Mouse (Mus musculus): ENCODE measurements around the gene Neil1. TPM values are rescaled to one million over a fixed set of nuclear protein-coding genes. Genes with fewer than 3 reads are reported as not detected.

Neil1 gene
- total RNA-seq, 1 experiment from 2014 or later, result 15.4 TPM

GRCm38 (mm10) chr9:57141417-57142353 lies 6.4 kb downstream of the Neil1 start:
- ATAC-seq (ENCODE audit: extremely low read depth, insufficient number of reproducible peaks, low FRiP score, poor library complexity, severe bottlenecking), result no peak

GRCm38 (mm10) chr9:57139571-57139970 lies 8.5 kb downstream of the Neil1 start:
- no peak for ATAC-seq (ENCODE audit: extremely low read depth, insufficient number of reproducible peaks, low FRiP score, poor library complexity, severe bottlenecking)

- ATAC-seq (ENCODE audit: extremely low read depth, insufficient number of reproducible peaks, low FRiP score, poor library complexity, severe bottlenecking), result no peak
Measured at GRCm38 (mm10) chr9:57139110-57139509, 9.0 kb downstream of the Neil1 start.

GRCm38 (mm10) chr9:57138507-57138906 lies 9.6 kb downstream of the Neil1 start:
- ATAC-seq (ENCODE audit: extremely low read depth, insufficient number of reproducible peaks, low FRiP score, poor library complexity, severe bottlenecking), result no peak

GRCm38 (mm10) chr9:57137777-57138176 lies 10.3 kb downstream of the Neil1 start:
- no peak for ATAC-seq (ENCODE audit: extremely low read depth, insufficient number of reproducible peaks, low FRiP score, poor library complexity, severe bottlenecking)

GRCm38 (mm10) chr9:57137246-57137645 lies 10.9 kb downstream of the Neil1 start:
- no peak for ATAC-seq (ENCODE audit: extremely low read depth, insufficient number of reproducible peaks, low FRiP score, poor library complexity, severe bottlenecking)

- ATAC-seq (ENCODE audit: extremely low read depth, insufficient number of reproducible peaks, low FRiP score, poor library complexity, severe bottlenecking), result peak; percentile 92
Measured at GRCm38 (mm10) chr9:57130577-57131433, 17.3 kb downstream of the Neil1 start, which contains the start of gene Man2c1. TSS of gene Man2c1 (plus strand) at chr9:57130690.

GRCm38 (mm10) chr9:57129641-57130040 lies 18.5 kb downstream of the Neil1 start:
- ATAC-seq (ENCODE audit: extremely low read depth, insufficient number of reproducible peaks, low FRiP score, poor library complexity, severe bottlenecking), result no peak

- no peak for ATAC-seq (ENCODE audit: extremely low read depth, insufficient number of reproducible peaks, low FRiP score, poor library complexity, severe bottlenecking)
Measured at GRCm38 (mm10) chr9:57117261-57117755, 30.8 kb downstream of the Neil1 start.

Other genes with a start within 250 kb of the Neil1 start
- 8.6 and 9.2 TPM in 2 replicates for gene Snx33, start 219.9 kb downstream of the Neil1 start, total RNA-seq (2017)
- gene Imp3, start 210.8 kb downstream of the Neil1 start, total RNA-seq (2017), result 31.1 and 36.7 TPM in 2 replicates
- 5.2 and 5.6 TPM in 2 replicates for gene Snupn, start 197.4 kb downstream of the Neil1 start, total RNA-seq (2017)
- gene Ptpn9, start 153.4 kb downstream of the Neil1 start, total RNA-seq (2017), result 9.0 and 10.8 TPM in 2 replicates
- 124 and 134 TPM in 2 replicates for gene Sin3a, start 76.3 kb downstream of the Neil1 start, total RNA-seq (2017)
- 63.2 and 78.2 TPM in 2 replicates for gene Man2c1, start 17.6 kb downstream of the Neil1 start, total RNA-seq (2017)
- gene Commd4, start 10.0 kb upstream of the Neil1 start, total RNA-seq (2017), result 68.8 and 86.0 TPM in 2 replicates
- 0.23 TPM in 1 of 2 replicates, not detected in the other for gene Trcg1, start 88.3 kb upstream of the Neil1 start, total RNA-seq (2017)
- 17.3 and 18.4 TPM in 2 replicates for gene 1700017B05Rik, start 114.3 kb upstream of the Neil1 start, total RNA-seq (2017)

Data from neutrophil, adult 5-6 weeks (primary cell).